Mouse (Mus musculus) CD4-positive, CD25-positive, alpha-beta regulatory T cell, adult 2 months (primary cell): ENCODE measurements around the gene Kars.

ENCODE experiments used
- DNase-seq: peaks from one replicate; pipeline ENCODE4 v3.0.0-alpha.2; 2012; ENCODE audit warnings: low read depth, low spot score

The Kars gene

GRCm38 (mm10) chr8:111947144-111947543 is 64.0 kb downstream of the Kars start:
- no peak for DNase-seq

DNA sequence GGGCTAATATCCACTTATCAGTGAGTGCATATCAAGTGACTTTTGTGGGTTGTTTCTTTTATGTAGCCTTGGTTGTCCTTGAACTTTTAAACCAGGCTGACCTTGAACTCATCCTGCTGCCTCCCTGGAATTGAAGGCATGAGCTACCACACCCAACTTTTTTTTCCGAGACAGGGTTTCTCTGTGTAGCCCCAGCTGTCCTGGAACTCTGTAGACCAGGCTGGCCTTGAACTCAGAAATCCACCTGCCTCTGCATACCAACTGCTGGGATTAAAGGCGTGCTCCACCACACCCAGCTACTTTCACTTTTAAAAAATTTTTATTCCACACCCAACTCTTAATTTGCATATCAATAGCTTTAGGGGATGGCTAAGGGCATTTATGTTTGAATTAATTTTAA is 67.6 kb downstream of the Kars start:
- no peak for DNase-seq
